Mouse (Mus musculus): ENCODE measurements around the gene Lmna.

Gene Lmna

GRCm38 (mm10) chr3:88500655-88501365 lies 8.9 kb downstream of the Lmna start:
- no peak for DNase-seq (ENCODE audit: low read depth)

GRCm38 (mm10) chr3:88500087-88500486 lies 9.7 kb downstream of the Lmna start:
- no peak for DNase-seq (ENCODE audit: low read depth)

DNA sequence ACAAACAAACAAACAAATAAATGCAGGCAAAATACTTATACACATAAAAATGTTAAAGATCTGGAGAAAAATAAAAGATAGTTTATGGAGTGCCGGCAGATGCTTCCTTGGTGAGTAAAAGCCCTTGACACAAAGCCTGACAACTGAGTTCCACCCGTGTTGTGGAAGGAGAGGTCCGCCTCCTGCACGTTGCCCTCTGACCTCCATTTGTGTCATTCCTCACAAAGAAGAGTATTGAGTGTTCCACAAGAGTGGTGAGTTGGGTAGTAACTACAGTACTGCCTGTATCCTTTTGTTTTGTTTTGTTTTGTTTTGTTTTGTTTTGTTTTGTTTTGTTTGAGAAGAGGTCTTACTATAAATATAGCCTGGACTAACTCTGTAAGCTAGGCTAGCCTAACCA lies 10.2 kb downstream of the Lmna start:
- no peak for DNase-seq (ENCODE audit: low read depth)

DNA sequence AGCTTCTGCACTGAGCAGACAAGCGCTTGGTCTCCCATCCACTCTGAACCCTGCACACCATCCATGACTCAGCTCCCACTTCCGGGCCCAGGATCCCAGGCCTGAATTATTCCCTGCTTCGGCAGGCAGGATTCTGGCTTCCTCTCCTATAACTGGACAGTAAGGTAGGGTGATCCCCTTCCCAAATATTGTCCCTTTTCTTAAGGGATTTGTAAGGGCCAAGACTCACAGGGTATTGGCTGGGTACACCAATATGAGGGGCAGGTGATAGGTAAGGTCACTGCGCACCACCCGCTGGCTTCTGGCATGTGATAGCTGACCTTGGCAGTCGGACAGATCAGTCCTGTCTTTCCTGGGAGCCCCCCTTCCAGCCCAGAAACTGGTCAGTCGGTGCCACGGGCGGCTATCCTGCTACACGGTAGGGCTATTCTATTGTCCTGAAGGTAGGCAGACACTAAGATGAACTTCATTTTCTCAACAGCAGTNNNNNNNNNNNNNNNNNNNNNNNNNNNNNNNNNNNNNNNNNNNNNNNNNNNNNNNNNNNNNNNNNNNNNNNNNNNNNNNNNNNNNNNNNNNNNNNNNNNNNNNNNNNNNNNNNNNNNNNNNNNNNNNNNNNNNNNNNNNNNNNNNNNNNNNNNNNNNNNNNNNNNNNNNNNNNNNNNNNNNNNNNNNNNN lies 13.9 kb downstream of the Lmna start:
- DNase-seq (ENCODE audit: low read depth), result no peak

GRCm38 (mm10) chr3:88494836-88495628 lies 14.7 kb downstream of the Lmna start:
- no peak for DNase-seq (ENCODE audit: low read depth)

GRCm38 (mm10) chr3:88493706-88494582 lies 15.8 kb downstream of the Lmna start:
- no peak for DNase-seq (ENCODE audit: low read depth)

GRCm38 (mm10) chr3:88487396-88487795 lies 22.4 kb downstream of the Lmna start:
- DNase-seq (ENCODE audit: low read depth), result no peak

DNA sequence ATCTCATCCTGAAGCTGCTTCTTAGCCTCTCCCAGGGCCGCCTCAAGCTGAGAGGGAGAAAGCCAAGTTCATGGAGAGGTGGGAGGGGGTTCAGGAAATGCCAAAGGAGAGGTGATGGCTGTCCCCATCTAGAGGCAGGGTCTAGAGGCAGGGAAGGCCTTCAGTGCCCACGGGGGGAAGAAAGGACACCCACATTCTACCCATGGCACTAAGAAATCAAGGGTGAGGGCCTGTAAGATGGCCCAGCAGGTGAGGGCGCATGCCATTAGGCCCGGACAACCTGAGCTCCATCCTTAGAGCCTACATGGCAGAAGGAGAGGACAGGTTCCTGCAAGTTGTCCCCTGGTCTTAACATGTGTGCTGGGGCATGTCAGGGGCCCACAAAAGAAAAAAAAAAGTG lies 22.9 kb downstream of the Lmna start:
- DNase-seq (ENCODE audit: low read depth), result no peak

GRCm38 (mm10) chr3:88486043-88486442 lies 23.7 kb downstream of the Lmna start:
- DNase-seq (ENCODE audit: low read depth), result no peak

DNA sequence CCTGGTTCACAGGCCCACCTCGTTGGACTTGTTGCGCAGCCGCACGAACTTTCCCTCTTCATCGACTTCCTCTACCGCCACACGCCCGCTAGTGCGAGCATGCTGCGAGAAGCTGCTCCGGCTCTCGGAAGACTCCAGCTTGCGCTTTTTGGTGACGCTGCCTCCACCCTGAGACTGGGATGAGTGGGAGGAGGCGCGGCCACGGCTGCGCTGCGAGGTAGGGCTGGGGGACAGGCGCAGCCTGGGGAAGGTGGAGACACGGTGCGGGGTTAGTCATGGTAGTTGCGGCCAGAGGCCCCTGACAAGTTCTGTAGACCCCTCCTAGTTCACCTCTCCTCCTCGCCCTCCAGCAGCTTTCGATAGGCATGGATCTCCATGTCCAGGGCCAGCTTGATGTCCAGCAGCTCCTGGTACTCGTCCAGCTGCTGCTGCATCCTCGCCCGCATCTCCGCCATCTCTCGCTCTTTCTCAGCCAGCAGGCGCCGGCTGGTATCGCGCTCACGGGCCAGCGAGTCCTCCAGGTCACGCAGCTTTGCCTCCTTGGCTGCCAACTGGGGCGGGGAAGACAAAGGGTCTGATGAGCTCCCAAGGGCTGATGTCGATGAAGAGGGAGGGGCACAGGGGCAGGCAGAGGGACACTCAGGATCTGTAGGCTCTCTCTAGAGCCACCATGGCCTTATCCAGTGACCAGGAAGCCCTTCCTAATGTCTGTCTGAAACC lies 25.0 kb downstream of the Lmna start:
- DNase-seq (ENCODE audit: low read depth), result no peak

- no peak for DNase-seq (ENCODE audit: low read depth)
Observed at GRCm38 (mm10) chr3:88483621-88484020, 26.1 kb downstream of the Lmna start.

- DNase-seq (ENCODE audit: low read depth), result no peak
Observed at GRCm38 (mm10) chr3:88483141-88483540, 26.6 kb downstream of the Lmna start.

DNA sequence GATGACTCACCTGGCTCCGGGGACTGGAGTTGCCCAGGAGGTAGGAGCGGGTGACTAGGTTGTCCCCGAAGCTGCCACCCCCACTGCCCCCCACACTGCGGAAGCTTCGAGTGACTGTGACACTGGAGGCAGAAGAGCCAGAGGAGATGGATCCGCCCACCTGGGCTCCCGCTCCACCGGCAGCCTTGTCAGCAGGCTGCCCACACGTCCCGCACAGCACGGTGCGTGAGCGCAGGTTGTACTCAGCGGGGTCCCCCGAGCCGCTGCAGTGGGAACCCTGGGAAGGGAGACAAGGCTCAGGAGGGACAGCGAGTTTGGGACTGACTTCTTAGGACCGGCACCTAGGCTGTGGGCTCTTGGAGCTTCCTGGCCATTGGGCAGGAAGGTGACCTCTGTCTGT lies 27.4 kb downstream of the Lmna start:
- DNase-seq (ENCODE audit: low read depth), result no peak

DNA sequence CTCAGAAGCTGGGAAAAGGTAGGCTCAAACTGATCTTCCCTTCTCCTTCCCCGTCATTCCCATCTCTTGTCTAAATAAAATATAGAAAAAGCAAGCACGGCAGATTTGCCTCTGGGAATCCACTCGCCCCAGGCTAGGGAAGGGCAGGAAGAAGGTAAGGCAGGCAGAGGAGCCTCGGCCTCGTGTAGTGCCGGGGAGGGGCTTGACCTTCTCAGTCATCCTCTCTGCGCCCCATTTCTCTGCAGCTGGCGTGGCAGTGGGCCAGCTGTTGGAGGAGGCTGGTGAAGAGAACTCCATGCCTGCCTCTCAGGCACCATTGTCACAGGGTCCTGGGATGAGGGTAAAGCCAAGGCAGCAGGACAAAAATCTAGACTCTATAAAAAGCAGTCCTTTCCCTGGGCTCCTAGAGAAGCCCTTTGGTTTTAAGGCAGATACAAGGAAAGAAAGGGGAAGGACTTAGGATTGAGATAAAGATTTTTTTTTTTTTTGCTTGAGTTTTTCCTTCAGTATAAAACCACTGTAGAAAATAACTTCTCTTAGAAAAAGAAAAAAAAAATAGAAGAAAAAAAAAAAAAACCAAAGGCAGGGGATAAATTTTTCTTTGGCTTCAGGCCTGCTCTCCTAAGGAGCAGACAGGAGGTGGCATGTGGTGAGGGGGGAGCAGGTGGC lies 28.2 kb downstream of the Lmna start:
- DNase-seq (ENCODE audit: low read depth), result no peak

GRCm38 (mm10) chr3:88480679-88481078 lies 29.1 kb downstream of the Lmna start:
- no peak for DNase-seq (ENCODE audit: low read depth)

DNA sequence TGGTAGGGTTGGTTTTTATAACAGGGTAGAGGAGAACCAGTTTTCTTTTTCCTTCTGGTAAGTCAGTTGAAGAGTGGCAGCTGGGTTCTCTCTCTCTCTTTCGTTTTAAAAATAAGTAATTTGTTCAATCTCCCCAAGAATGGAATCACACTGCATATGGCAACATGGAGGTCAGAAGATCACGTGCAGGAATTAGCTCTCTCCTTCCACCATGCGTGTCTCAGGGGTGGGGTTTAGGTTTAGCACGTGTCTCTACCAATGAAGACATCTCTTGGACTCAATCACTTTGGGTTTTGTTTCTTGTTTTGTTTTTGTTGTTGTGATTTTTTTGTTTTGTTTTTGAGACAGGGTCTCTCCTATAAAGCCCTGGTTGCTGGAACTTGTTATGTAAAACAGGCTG lies 29.9 kb downstream of the Lmna start:
- no peak for DNase-seq (ENCODE audit: low read depth)

- DNase-seq (ENCODE audit: low read depth), result no peak
Observed at GRCm38 (mm10) chr3:88479163-88479562, 30.6 kb downstream of the Lmna start.

- no peak for DNase-seq (ENCODE audit: low read depth)
Observed at GRCm38 (mm10) chr3:88477735-88478134, 32.0 kb downstream of the Lmna start.

DNA sequence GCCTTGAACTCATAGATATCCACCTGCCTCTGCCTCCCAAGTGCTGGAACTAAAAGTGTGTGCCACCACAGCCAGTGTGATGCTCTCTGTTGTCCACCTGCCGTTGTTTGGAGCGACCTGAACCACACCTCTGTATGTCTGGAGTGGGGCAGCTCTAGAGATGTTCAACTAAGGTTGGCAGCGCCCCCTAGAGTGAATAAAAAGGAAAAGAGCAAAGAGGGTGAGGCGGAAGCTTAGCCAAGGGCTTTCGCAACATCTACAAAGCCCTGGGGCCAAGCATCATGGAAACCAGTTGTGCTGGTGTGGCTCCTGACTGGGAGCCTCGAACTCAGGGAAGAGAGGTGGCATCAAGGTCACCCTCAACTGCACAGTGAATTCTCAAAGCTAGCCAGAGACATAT lies 33.4 kb downstream of the Lmna start:
- DNase-seq (ENCODE audit: low read depth), result no peak

GRCm38 (mm10) chr3:88473571-88473970 lies 36.2 kb downstream of the Lmna start:
- no peak for DNase-seq (ENCODE audit: low read depth)

DNA sequence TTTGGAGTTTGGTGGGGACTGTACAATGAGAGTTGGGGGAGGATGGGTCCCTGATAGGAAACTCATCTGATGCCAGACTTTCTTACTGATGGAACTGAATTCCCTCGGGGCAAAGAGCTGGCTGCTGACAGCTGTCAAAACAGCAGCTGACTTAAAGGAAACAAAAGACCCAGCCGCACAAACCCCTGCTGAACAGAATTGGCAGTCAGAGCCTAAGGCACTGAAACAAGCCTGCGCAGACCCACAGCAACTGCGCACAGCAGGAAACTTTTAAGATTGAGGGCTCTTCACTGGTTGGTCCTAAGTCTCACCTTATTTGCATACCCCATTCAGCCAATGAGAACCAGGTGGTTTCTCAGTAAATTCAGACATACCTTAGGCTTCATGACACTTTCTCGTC lies 36.7 kb downstream of the Lmna start:
- DNase-seq (ENCODE audit: low read depth), result no peak
